Mouse (Mus musculus) right cerebral cortex, postnatal 14 days (tissue): ENCODE measurements around the gene Lrrc75b.
A peak's percentile ranks its signal among the peaks of the same experiment; 100 is the strongest.

Experiments
- DNase-seq: peaks from one replicate; pipeline ENCODE4 v3.0.0; 2022

Gene Lrrc75b

DNA sequence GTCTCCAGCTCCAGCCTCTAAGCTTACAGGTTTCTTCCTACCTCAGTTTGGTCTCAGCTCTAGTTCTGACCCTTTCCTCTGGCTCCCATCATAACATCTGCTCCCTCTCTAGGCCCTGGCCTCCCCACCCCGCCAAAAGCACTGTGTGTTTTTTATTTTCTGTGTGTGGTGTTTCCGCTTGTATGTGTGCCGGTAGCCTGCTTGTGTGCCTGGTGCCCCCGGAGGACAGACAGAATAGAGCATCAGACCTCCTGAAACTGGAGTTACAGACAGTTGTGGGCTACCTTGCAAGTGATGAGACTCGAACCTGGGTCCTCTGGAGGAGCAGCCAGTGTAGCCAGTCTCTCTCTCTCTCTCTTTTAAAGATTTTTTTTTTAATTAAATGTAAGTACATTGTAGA is 6.2 kb upstream of the Lrrc75b start:
- no peak for DNase-seq

DNA sequence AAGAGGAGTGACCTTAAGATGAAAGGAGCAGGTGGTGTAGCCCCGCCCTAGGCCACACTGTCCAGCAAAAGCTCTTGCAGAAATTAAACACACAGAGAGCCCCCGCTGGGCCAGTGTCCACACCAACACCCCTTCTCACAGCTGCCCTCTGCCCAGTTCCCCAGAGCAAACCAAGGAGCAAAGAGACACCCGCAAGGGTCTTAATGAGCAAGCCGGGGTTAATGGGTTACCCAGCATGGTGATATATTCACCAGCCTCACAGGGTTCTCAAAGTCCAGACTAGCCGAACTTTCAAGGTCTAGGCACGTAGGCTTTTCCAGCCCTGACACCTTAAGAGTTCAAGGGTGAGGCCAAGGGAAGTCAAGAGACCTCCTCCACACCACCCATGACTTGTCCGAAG is 5.8 kb upstream of the Lrrc75b start:
- DNase-seq, result no peak

DNA sequence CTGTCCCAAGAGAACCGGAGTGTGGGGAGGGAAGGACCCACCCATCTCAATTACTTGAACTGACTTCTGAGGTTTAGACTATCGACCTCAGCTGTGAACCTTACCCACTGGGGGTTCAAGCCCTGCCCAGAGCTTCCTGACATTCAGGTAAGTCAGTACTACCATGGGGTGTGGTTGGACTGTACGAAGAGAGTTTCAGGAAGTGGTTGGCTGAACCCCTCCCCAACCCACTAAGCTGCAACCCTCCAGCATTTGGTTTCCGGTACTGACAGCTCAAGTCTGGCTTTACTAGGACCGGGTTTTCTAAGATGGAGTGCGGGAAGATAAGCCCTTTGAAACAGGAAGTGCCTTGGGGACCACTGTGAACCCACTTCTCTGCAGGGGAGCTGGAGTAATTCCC is 5.3 kb upstream of the Lrrc75b start:
- no peak for DNase-seq

DNA sequence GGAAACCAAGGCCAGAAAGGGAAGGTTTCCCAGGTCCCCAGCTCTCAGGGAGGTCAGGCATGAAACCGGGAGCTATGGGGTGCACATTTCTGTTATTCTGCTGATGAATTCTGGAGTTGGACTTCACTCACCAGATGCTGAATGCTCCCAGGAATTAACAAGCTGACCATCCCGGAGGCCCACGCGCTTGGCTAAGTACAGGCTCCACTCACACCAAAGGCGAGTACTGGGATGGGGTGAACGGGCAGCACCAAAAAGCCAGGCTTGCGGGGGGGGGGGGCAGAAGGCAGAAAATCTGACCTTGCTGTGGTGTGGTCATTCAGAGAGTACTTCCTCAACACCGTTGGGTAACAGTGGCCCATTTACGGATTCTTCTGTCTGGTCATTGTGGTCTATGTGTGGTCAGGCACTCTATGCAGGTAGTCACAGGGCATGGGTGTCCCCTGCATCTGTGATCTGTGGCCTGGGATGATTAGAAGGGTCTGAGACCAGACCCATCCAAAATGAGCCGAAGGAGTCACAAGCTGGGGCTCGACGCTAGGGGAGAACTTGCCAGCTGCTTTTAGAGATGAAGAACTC is 4.6 kb upstream of the Lrrc75b start:
- DNase-seq, result no peak

DNA sequence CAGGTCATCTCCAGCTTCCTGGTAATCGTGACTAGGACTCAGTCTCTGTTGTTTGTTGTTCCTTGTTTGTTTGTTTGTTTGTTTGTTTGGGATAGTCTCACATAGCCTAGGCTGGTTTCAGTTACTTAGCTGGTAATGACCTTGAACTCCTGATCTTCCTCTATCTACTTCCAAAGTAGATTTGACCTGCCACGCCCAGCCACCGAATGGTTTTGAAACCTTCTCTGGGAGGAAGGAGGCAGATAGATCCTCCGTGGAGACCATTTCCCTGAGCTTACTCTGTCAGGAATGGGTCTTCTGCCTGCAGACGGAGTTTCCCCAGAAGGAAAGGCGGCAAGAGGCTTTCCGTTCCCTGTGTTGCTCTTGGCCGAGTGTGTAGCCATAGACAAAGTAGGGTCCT is 2.5 kb upstream of the Lrrc75b start:
- DNase-seq, result no peak

DNA sequence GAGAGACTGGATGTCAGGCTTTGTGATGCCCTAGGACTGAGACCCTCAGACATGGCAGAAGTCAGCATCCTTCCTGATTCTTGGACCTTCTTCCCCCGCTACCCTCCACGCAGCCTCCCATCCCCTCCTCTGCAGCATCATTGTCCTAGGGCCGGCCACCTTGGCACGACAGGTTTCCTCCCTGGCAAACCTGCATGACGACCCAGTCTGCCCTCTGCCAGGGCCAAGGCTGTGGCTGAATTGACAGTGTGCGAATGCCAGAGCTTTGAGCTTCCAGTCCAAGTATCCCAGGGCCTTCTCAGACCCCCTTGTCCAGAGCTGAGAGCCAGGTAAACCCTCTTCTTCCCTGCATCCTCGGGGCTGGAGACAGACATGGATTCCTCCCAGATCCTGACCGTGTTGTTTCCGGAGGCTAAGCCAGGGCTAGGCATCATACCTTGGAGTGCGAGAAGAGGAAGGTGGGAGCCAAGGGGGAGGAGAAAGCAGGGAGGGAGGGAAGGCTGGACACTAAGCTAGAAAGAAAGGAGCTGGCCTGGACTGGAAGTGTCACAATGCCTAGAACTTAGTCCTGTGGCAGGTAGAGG is 1.0 kb upstream of the Lrrc75b start, which contains the start of gene Ggt1:
Ggt1 (plus strand) TSS at position 534 of the 584 bp plus-strand sequence.
- no peak for DNase-seq

DNA sequence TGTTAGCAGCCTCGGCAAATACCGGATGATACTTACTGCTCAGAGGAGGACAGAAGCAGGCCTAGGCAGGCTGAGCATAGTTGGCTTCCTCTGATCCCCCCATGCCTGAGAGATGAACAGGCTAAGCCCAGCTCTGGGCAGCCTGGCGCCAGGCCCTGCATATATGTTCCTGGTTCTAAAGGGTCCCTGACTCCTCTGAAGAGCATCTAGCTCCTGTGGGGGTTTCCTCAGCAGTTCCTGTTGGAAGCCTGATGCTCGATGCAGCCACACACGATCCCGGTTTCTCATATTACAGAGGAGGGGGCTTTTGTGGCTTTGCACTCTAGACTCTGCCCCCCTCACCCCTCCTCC is 394 bp upstream of the Lrrc75b start:
- DNase-seq, result no peak

DNA sequence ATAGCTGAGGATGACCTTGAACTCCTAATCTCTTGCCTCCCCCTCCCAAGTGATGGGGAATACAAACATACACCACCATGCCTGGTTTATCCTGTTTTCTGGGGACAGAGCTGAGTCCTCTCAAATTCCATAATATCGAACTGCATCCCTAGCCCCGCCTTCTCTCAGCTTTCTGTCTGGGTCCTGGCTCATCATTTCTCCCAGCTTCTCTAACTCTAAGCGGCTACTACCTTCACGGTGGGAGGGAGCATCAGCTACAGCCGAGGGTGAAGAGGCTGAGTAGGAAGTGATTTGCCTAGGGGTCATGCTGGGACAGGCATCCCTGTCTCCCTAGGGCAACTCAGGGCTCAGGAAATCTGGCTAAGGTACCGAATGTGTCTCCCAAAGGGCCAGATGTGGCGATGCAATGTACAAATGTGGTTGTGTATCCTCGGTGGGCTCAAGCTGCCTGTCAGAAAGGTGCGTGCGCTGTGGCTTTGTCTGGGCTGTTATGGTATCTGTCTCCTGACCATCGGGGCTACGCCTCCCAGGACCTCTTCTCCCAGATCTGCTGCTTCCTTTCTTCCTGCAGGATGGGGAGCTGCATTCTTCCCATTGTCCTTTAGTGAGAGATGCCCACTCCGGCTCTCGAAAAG is 972 bp downstream of the Lrrc75b start:
- no peak for DNase-seq

DNA sequence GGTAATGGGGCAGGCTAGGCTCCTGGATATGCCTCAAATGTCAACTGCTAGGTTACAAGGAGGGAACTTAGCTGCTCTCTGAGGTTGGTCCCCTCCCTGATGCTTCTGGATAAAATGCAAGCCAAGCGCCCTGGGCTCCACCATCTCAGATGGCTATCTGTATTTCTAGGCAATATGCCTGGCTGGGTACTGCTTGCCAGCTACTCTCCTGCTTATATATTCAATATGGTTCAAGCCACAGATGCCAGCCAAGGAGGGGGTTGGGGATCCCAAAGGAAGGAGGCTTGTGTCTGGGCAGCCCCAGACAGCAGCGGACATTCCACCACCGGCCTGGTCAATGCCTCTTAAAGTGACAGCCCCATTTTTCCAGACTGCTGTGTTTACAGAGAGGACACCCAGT is 1.6 kb downstream of the Lrrc75b start:
- DNase-seq, result peak; percentile 48

DNA sequence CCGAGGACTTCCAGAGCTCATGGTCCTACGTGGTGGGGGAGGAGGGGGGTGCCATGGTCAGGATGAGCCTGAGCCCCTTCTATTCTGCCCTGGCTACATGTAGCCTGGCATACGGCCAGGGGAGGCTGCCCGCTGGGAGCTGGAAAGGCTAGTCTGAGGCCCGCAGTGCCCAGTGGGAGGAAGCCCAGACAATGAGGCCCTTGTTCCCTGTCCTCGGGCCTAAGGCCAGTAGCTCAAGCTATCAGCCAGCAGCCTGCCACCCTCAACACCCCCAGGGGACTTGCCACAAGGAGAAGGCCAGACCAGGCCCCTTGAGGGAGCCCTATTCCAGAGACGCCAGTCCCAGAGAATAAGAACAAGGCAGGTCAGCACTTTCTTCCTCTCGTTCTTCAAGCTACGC is 4.1 kb downstream of the Lrrc75b start:
- peak; percentile 69 for DNase-seq

DNA sequence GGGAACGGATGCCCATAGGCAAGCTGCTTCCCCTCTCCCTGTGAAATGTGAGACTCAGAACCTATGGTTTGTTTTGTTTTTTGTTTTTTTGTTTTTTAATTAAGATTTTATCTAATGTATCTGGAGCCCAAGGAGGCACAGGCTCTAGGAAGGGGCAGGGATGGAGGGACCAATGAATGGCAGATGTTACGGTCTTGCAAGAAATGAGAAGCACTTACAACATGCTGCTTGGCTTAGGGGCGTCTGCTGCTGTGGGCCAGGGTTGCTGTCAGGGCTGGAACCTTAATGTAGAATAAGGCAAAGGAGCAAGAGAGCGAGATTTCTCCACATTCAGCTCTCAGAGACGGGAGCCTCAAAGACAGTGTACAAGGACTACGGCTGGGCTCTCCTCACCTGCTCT is 4.6 kb downstream of the Lrrc75b start:
- no peak for DNase-seq

DNA sequence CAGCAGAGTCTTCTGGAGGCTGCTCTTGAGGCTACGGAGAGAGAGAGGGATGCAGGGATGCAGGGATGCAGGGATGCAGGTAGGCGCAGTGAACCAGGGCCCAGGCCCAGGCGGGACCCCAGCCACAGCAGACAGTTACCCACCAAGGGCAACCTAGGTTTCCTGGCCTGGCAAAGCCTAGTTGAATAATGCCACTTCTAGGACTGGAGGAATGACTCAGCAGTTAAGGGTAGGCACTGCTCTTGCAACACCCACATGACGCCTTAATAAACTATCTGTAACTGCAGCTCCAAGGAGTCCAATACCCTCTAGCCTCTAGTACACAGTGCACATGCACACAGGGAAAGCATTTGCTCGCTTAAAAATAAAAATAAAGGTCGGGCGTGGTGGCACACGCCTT is 6.0 kb downstream of the Lrrc75b start:
- DNase-seq, result no peak

DNA sequence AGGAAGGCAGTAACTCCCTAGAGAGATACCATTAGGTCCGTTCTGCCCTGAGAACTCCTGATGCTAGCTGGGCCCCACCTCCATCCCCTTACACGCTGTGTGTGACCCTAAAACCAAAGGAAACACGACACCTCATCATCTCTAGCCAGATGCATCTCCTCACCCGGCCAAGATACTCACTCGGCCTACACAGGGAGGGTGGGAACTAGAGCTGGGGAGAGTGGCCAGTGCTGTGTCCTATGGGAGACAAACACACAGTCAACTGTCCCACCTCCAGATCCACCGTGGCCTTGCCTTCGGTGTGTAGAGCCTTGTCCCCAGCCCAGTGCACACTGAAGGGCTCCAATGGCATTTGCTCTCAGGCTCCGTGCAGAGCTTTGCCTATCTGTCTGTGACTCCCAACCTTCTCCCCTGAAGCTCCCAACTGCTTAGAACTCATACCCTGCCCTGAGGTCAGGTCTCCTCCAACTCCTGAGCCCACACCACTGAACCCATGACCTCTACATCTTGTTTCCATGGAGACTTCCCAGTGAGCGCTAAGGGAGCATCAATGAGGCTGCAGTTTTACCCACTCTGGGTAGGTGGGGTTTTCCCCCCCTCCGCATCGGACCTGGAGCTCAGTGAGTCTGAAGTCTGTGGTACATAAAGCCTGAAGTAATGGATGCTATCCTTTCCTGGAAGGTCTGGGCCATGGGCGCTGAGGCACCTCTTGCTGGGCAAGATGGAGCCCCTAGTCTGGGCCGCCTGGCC is 7.3 kb downstream of the Lrrc75b start:
- no peak for DNase-seq

DNA sequence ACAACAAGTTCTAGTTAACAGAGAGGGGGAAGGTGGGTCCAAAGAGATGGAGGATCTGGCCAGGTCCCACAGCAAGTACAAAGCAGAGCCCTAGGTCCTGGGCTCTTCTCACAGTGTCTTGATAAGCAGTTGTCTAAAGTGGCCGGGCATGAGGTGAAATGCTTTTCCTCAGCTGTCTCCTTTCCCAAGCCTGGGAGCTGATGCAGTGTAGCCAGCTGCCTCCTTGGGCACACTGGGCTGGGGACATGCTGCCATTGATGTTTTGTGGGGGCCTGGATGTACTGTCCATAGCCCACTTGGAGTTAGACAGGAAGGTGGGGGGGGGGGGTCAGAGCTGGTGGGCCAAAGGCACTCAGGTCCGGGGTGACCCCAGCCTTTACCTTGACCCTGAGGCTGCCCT is 8.0 kb downstream of the Lrrc75b start:
- DNase-seq, result no peak

DNA sequence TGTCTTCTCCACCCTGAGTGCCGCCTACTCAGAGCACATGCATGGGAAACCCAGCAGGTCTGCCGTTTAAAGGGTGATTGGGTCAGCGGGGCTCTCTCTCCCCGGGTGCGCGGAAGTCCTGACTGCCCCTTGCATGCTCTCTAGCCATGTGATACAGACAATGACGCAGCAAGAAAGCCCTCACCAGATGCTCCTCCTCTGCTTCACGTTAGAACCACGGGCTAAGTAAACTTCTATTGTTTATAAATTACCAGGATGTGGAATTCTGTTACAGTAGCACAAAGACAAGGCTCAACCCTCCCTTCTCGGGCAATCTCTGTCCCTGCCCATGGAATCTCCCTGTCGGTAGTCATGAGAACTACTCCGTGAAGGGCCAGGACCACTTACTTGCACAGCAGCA is 9.0 kb downstream of the Lrrc75b start:
- DNase-seq, result no peak

DNA sequence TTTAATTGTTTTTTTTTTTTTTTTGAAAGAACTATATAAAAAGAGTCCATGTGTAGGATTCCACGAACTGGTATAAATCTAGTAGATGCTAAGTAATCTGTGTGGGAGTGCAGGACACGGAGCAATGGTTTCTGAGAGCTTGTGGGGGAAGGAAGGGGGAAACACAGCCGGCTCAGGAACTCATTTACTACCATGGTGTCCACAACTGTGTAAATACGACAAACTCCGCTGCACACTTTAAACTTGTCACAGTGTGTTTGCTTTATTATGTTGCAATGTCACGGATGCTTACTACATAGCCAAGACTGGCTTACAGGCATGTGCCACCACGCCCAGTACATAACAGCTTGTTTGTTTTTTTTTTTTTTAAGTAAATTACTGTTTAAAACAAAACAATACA is 10.2 kb downstream of the Lrrc75b start:
- DNase-seq, result no peak

DNA sequence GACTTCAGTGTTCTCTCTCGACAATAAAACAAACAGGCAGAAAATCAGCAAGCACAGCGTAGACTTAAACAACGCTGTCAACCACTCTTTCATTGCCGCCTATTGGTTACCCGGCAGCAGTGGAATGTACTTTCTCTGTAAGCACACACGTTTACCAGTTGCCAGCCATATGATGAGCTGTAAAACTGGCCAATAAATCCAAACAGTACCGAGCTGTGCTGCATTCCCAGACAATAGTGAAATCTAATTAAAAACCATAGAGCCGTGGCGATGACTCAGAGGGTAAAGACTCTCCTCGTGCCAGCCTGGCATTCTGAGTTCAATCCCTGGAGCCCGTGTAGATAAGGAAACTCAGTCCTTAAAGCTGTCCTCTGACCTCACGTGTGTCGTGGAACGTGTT is 11.6 kb downstream of the Lrrc75b start:
- no peak for DNase-seq

DNA sequence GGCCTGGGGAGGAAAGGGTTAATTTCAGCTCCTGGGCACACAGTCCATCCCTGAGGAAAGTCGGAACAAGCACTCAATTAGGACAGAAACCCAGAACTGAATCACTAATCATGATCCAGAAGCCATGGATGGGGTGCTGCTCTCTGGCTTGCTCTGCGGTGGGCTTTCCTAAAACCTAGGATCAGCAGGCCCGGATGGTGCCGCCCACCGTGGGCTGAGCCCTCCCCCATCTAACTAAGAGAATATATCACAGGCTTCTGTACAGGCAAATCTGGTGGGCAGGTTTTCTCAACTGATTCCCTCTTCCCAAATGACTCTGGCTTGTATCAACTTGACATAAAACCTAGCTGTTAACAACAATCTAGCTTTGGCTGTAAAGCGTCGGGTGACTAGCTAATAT is 12.2 kb downstream of the Lrrc75b start:
- no peak for DNase-seq

DNA sequence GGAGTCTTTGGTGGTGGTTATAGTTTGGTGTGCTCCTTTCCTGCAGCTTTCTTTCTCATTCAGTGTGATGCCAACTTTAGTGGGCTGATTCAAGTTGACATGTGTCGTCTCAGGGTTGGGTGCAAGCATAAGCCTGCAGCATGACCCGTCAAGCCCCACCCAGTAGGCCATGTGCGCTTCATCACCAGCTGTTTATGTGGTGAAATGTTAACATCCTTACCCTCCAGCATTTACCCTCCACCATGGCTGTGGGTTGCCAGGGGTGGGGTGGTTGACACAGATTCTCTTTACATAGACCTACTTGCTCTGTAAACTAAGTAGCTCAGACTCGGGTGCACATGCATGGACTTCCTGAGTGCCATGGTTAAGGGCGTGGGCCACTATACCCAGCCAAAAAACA is 24.0 kb downstream of the Lrrc75b start:
- DNase-seq, result no peak

DNA sequence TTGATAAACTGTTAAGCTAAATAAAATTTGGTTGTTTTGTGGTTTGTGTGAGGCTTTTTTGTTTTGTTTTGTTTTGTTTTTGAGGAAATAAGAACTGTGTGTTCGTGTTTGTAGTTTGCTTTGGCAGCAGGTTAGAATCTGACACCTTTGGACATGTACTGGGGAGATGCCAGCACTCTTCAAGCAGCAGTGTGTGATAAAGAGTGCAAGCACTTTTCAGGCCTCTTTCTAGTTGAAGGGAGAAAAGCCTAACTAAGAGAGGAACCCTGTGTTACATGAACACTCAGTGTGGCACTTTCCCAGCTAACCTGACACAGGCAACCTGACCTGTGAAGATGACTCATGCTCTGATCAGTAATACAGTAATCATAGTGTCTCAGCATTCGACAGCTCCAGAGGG is 24.7 kb downstream of the Lrrc75b start:
- no peak for DNase-seq

DNA sequence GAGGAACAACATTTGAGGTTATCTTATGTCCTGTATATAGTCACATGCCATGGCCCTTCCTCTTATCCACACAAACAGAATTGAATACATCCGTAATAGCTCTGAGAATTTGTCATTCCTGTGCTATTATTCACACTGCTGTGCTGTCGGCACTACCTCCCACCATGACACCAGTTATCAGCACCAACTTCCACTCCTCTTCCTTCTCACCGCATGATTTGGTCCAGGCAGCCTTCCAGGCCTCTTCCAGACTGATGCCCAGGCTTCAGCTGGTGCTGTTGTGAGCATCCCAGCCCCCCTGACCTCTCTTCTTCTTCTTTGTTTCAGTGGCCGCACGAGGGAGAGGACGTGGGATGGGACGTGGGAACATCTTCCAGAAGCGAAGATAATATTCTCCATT is 25.2 kb downstream of the Lrrc75b start:
- no peak for DNase-seq

DNA sequence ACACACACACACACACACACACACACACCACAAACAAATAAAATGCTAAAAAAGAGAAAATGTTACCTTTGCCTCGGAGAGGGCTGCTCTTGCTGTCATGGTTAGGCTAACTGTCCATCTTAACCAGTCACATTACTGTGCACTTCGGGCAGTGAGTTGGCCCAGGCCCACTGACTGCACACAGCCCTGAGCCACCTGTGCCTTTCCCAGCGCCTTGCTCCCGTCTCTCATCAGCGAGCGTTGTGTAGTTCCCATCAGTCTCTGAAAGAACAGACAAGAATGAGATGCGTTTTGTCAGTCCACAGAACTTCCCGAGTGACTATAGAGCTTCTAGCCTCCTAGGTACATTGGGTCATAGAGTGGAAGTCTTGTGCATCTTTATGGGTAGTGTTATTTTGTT is 25.9 kb downstream of the Lrrc75b start:
- no peak for DNase-seq

DNA sequence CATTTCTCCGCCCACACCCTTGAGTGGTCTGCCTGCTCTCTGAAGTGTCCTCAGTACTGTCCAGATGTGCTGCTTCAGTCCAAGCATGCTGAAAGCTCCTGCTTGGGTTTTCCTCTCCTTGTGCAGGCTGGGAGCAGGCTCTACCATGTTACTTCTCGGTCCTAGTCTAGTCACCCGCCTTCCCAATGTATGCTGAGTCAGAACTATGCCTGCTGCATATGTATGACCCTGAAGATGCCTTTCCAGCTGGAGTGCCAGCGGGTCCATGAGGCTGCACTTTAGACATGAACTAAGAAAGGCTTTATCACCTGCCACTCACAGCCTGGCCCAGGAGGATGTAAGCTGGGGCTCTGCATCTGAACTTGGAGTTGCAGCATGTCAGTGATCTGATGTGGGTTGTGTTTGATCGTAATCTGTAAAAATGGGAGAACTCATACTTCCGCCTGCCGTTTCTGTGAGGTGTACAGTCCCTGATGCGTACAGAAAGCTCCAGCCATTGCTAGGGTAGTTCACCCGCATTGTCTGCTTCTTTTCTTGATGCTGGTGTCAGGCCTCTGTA is 28.5 kb downstream of the Lrrc75b start:
- DNase-seq, result no peak

DNA sequence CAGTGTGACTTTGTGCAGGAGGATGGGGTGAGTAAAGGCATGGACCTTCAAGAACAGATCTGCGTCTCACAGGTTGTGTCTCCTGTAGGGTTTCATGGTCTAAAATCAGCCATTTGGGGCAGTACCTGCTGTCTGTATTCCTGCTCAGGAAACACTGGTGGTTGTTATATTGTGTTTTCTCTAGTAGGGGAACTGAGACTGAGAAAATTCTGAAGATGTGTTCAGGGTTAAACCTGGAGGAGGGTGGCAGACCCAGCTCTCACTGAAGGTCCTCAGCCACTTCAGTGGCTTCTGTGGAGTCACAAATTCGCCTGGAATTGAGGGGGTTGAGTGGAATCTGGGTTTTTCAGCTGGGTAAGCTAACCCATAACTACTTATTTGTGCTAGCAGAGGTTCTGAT is 29.8 kb downstream of the Lrrc75b start:
- DNase-seq, result no peak
